Mouse (Mus musculus) c-Kit-positive CD71-positive TER-119-negative erythroid progenitor cells, embryonic 14.5 days (primary cell): ENCODE results near the gene Cyp2d11.
A peak's percentile ranks its signal among the peaks of the same experiment; 100 is the strongest.

Source experiments
- DNase-seq: peaks from one replicate; pipeline ENCODE4 v3.0.0-alpha.2; 2013; ENCODE audit warnings: low read depth

Cyp2d11 gene

GRCm38 (mm10) chr15:82351480-82351879 is 42.3 kb downstream of the Cyp2d11 start:
- DNase-seq, result no peak

- DNase-seq, result no peak
Observed at GRCm38 (mm10) chr15:82350349-82350748, 43.5 kb downstream of the Cyp2d11 start.

GRCm38 (mm10) chr15:82348999-82349341 is 44.9 kb downstream of the Cyp2d11 start:
- no peak for DNase-seq

GRCm38 (mm10) chr15:82348258-82348998 is 45.4 kb downstream of the Cyp2d11 start:
- DNase-seq, result no peak

- no peak for DNase-seq
Observed at GRCm38 (mm10) chr15:82347852-82348251, 46.0 kb downstream of the Cyp2d11 start.

- DNase-seq, result no peak
Observed at GRCm38 (mm10) chr15:82347303-82347676, 46.5 kb downstream of the Cyp2d11 start.

- DNase-seq, result no peak
Observed at GRCm38 (mm10) chr15:82346580-82347302, 47.1 kb downstream of the Cyp2d11 start.

GRCm38 (mm10) chr15:82345820-82346470 is 47.9 kb downstream of the Cyp2d11 start:
- DNase-seq, result peak; percentile 97

GRCm38 (mm10) chr15:82344971-82345370 is 48.9 kb downstream of the Cyp2d11 start:
- no peak for DNase-seq

- DNase-seq, result no peak
Observed at GRCm38 (mm10) chr15:82343368-82344287, 50.2 kb downstream of the Cyp2d11 start.

GRCm38 (mm10) chr15:82342543-82342935 is 51.3 kb downstream of the Cyp2d11 start:
- no peak for DNase-seq

- DNase-seq, result peak; percentile 91
Observed at GRCm38 (mm10) chr15:82341675-82342542, 51.9 kb downstream of the Cyp2d11 start.

- DNase-seq, result no peak
Observed at GRCm38 (mm10) chr15:82341036-82341501, 52.8 kb downstream of the Cyp2d11 start.

- DNase-seq, result no peak
Observed at GRCm38 (mm10) chr15:82340414-82341035, 53.3 kb downstream of the Cyp2d11 start.

GRCm38 (mm10) chr15:82339634-82340254 is 54.1 kb downstream of the Cyp2d11 start:
- no peak for DNase-seq
